Mouse (Mus musculus) hematopoietic stem cell, adult 5-6 weeks (primary cell): ENCODE results near the gene Gm11733. TPM values are rescaled to one million over a fixed set of nuclear protein-coding genes. Genes with fewer than 3 reads are reported as not detected.

Source experiments
- ATAC-seq, 2 experiments: fragments of 125-278 bp in 1 of 2; replicated peaks in 1 of 2; 2 replicates each; pipeline ENCODE4 v1.8.0; 2016 to 2017; ENCODE audit warnings: inconsistent platforms in 2 of 2, mild to moderate bottlenecking in 2 of 2, moderate number of reproducible peaks in 2 of 2, low read depth in 1 of 2, moderate TSS enrichment in 1 of 2; ENCODE audit not compliant: low FRiP score in 2 of 2, poor library complexity in 2 of 2, severe bottlenecking in 2 of 2, insufficient read depth in 1 of 2, low TSS enrichment in 1 of 2
- total RNA-seq: library from RNA; stranded (forward); fragments of 172-1452, 232-1000 nt; gene quantifications from 2 replicates; pipeline ENCODE4 v1.2.3, GENCODE M21; 2017

Gene Gm11733
- total RNA-seq, 1 experiment from 2014 or later, result not detected

GRCm38 (mm10) chr11:117472885-117473284 lies 11.3 kb upstream of the Gm11733 start:
- no peak for ATAC-seq

GRCm38 (mm10) chr11:117475204-117475603 lies 9.0 kb upstream of the Gm11733 start:
- no peak for ATAC-seq

GRCm38 (mm10) chr11:117475669-117476068 lies 8.5 kb upstream of the Gm11733 start:
- ATAC-seq, result peak; percentile 52 to 65; a peak in 1 of 4 replicates

- ATAC-seq, result peak in 1 of 2 experiments; percentile 19; a peak in 1 of 4 replicates
Observed at GRCm38 (mm10) chr11:117476554-117477107, 7.5 kb upstream of the Gm11733 start.

- no peak for ATAC-seq
Observed at GRCm38 (mm10) chr11:117478271-117479006, 5.7 kb upstream of the Gm11733 start.

GRCm38 (mm10) chr11:117479007-117479719 lies 5.0 kb upstream of the Gm11733 start:
- no peak for ATAC-seq

GRCm38 (mm10) chr11:117479746-117480145 lies 4.4 kb upstream of the Gm11733 start:
- ATAC-seq, result no peak

- peak; percentile 5 to 26; a peak in 2 of 4 replicates for ATAC-seq
Observed at GRCm38 (mm10) chr11:117482300-117482676, 1.9 kb upstream of the Gm11733 start.

- peak; percentile 54 to 60 for ATAC-seq
Observed at GRCm38 (mm10) chr11:117482677-117483511, 1.3 kb upstream of the Gm11733 start.

GRCm38 (mm10) chr11:117491408-117492208 lies 7.4 kb downstream of the Gm11733 start:
- no peak for ATAC-seq

GRCm38 (mm10) chr11:117492209-117492505 lies 8.0 kb downstream of the Gm11733 start:
- no peak for ATAC-seq

GRCm38 (mm10) chr11:117496812-117497211 lies 12.6 kb downstream of the Gm11733 start:
- no peak for ATAC-seq

- ATAC-seq, result no peak
Observed at GRCm38 (mm10) chr11:117497256-117498136, 13.3 kb downstream of the Gm11733 start.

GRCm38 (mm10) chr11:117498137-117498511 lies 14.0 kb downstream of the Gm11733 start:
- no peak for ATAC-seq

- ATAC-seq, result no peak
Observed at GRCm38 (mm10) chr11:117508972-117509371, 24.8 kb downstream of the Gm11733 start.

GRCm38 (mm10) chr11:117515718-117516421 lies 31.7 kb downstream of the Gm11733 start:
- no peak for ATAC-seq
